Mouse (Mus musculus): ENCODE measurements around the gene Gm26938. TPM values are rescaled to one million over a fixed set of nuclear protein-coding genes. Genes with fewer than 3 reads are reported as not detected.

Gene Gm26938
- total and polyA plus RNA-seq, 3 experiments, result not detected

- Histone ChIP-seq H3K4me3 (ENCODE audit: low read depth, low read length) (no peak overlapping the region), H3K4me1 (ENCODE audit: insufficient read depth, low read depth, low read length) (no peaks in the 10 kb centered on the region), H3K36me3 (replicated peaks) (no peaks in the 10 kb centered on the region), H3K27me3 (ENCODE audit: insufficient read depth, low read length) (peaks cover 46% of the 10 kb centered on the region), H3K9me3 (replicated peaks) (no peaks in the 10 kb centered on the region)
- TF ChIP-seq POLR2AphosphoS5 (IDR thresholded peaks at IDR 0.05; ENCODE audit: insufficient replicate concordance, low read depth, low read length), result no peak
- no peak for TF ChIP-seq GATA2 (IDR thresholded peaks at IDR 0.05; ENCODE audit: borderline replicate concordance, low read depth, low read length)
- no peak for TF ChIP-seq TAL1 (conservative IDR thresholded peaks at IDR 0.05; ENCODE audit: low read depth, low read length)
- no peak for TF ChIP-seq CTCF (IDR thresholded peaks at IDR 0.05; ENCODE audit: low read depth, low read length)
- TF ChIP-seq GATA1 (IDR thresholded peaks at IDR 0.05; ENCODE audit: borderline replicate concordance, low read length), result no peak
- ATAC-seq (ENCODE audit: extremely low read depth, insufficient number of reproducible peaks, low FRiP score, poor library complexity, severe bottlenecking), result no peak
- DNase-seq (ENCODE audit: low spot score), result no peak
Measured at GRCm38 (mm10) chr5:139839142-139839541, 12.9 kb upstream of the Gm26938 start.

- peaks cover 46% of the 10 kb centered on the region for H3K27me3 ChIP-seq (ENCODE audit: insufficient read depth, low read length)
- H3K36me3 ChIP-seq (replicated peaks), result no peaks in the 10 kb centered on the region
- DNase-seq (ENCODE audit: low spot score), result peak; percentile 40
- ATAC-seq (ENCODE audit: extremely low read depth, insufficient number of reproducible peaks, low FRiP score, poor library complexity, severe bottlenecking), result no peak
- no peaks in the 10 kb centered on the region for H3K4me1 ChIP-seq (ENCODE audit: insufficient read depth, low read depth, low read length)
- TF ChIP-seq TAL1 (conservative IDR thresholded peaks at IDR 0.05; ENCODE audit: low read depth, low read length) (no peak), CTCF (IDR thresholded peaks at IDR 0.05; ENCODE audit: low read depth, low read length) (0 out of 2 replicates have a peak, but pooled peaks have one; percentile 8), GATA1 (IDR thresholded peaks at IDR 0.05; ENCODE audit: borderline replicate concordance, low read length) (no peak)
- no peaks in the 10 kb centered on the region for H3K9me3 ChIP-seq (replicated peaks)
- no peak overlapping the region for H3K4me3 ChIP-seq (ENCODE audit: low read depth, low read length)
Measured at GRCm38 (mm10) chr5:139838476-139838892, 12.3 kb upstream of the Gm26938 start.

- no peak for ATAC-seq (ENCODE audit: extremely low read depth, insufficient number of reproducible peaks, low FRiP score, poor library complexity, severe bottlenecking)
- no peak overlapping the region for H3K4me3 ChIP-seq (ENCODE audit: low read depth, low read length)
- TF ChIP-seq GATA1 (IDR thresholded peaks at IDR 0.05; ENCODE audit: borderline replicate concordance, low read length) (no peak), GATA2 (IDR thresholded peaks at IDR 0.05; ENCODE audit: borderline replicate concordance, low read depth, low read length) (no peak), CTCF (IDR thresholded peaks at IDR 0.05; ENCODE audit: low read depth, low read length) (no peak), POLR2AphosphoS5 (IDR thresholded peaks at IDR 0.05; ENCODE audit: insufficient replicate concordance, low read depth, low read length) (no peak), TAL1 (conservative IDR thresholded peaks at IDR 0.05; ENCODE audit: low read depth, low read length) (no peak)
Measured at GRCm38 (mm10) chr5:139835706-139836105, 9.5 kb upstream of the Gm26938 start.

GRCm38 (mm10) chr5:139832125-139832524 is 5.9 kb upstream of the Gm26938 start:
- Histone ChIP-seq H3K9me3 (replicated peaks) (no peaks in the 10 kb centered on the region), H3K36me3 (replicated peaks) (no peaks in the 10 kb centered on the region), H3K4me1 (ENCODE audit: insufficient read depth, low read depth, low read length) (peaks cover 27% of the 10 kb centered on the region), H3K4me3 (ENCODE audit: low read depth, low read length) (no peak overlapping the region), H3K27me3 (ENCODE audit: insufficient read depth, low read length) (peaks cover 17% of the 10 kb centered on the region)
- ATAC-seq (ENCODE audit: extremely low read depth, insufficient number of reproducible peaks, low FRiP score, poor library complexity, severe bottlenecking) (peak; percentile 46; the same call in 1 of the 2 replicates), DNase-seq (ENCODE audit: low spot score) (peak; percentile 31)
- TF ChIP-seq POLR2AphosphoS5 (IDR thresholded peaks at IDR 0.05; ENCODE audit: insufficient replicate concordance, low read depth, low read length), result no peak

More at GRCm38 (mm10) chr5:139835706-139836105, 9.5 kb upstream of the Gm26938 start:
- peaks cover 31% of the 10 kb centered on the region for H3K27me3 ChIP-seq (ENCODE audit: insufficient read depth, low read length)
- no peaks in the 10 kb centered on the region for H3K36me3 ChIP-seq (replicated peaks)
- DNase-seq (ENCODE audit: low spot score), result no peak
- H3K9me3 ChIP-seq (replicated peaks), result no peaks in the 10 kb centered on the region
- H3K4me1 ChIP-seq (ENCODE audit: insufficient read depth, low read depth, low read length), result peaks cover 16% of the 10 kb centered on the region

- Histone ChIP-seq H3K4me3 (ENCODE audit: low read depth, low read length) (peak overlapping the region; percentile 63), H3K4me1 (ENCODE audit: insufficient read depth, low read depth, low read length) (peaks cover 35% of the 10 kb centered on the region), H3K27me3 (ENCODE audit: insufficient read depth, low read length) (peaks cover 6% of the 10 kb centered on the region), H3K9me3 (replicated peaks) (no peaks in the 10 kb centered on the region), H3K36me3 (replicated peaks) (peaks cover 3% of the 10 kb centered on the region)
- DNase-seq (ENCODE audit: low spot score), result peak; percentile 87
- peak; percentile 76 for ATAC-seq (ENCODE audit: extremely low read depth, insufficient number of reproducible peaks, low FRiP score, poor library complexity, severe bottlenecking)
- TF ChIP-seq POLR2AphosphoS5 (IDR thresholded peaks at IDR 0.05; ENCODE audit: insufficient replicate concordance, low read depth, low read length) (no peak), CTCF (IDR thresholded peaks at IDR 0.05; ENCODE audit: low read depth, low read length) (no peak), GATA1 (IDR thresholded peaks at IDR 0.05; ENCODE audit: borderline replicate concordance, low read length) (no peak), TAL1 (conservative IDR thresholded peaks at IDR 0.05; ENCODE audit: low read depth, low read length) (no peak), GATA2 (IDR thresholded peaks at IDR 0.05; ENCODE audit: borderline replicate concordance, low read depth, low read length) (no peak)
Measured at GRCm38 (mm10) chr5:139830734-139831133, 4.5 kb upstream of the Gm26938 start.

- TF ChIP-seq POLR2AphosphoS5 (IDR thresholded peaks at IDR 0.05; ENCODE audit: insufficient replicate concordance, low read depth, low read length), result no peak
- TF ChIP-seq GATA1 (IDR thresholded peaks at IDR 0.05; ENCODE audit: borderline replicate concordance, low read length), result no peak
- TF ChIP-seq TAL1 (conservative IDR thresholded peaks at IDR 0.05; ENCODE audit: low read depth, low read length), result no peak
- no peak for TF ChIP-seq CTCF (IDR thresholded peaks at IDR 0.05; ENCODE audit: low read depth, low read length)
- no peak for TF ChIP-seq GATA2 (IDR thresholded peaks at IDR 0.05; ENCODE audit: borderline replicate concordance, low read depth, low read length)
- ATAC-seq (ENCODE audit: extremely low read depth, insufficient number of reproducible peaks, low FRiP score, poor library complexity, severe bottlenecking) (no peak), DNase-seq (ENCODE audit: low spot score) (no peak)
- Histone ChIP-seq H3K4me3 (ENCODE audit: low read depth, low read length) (no peak overlapping the region), H3K4me1 (ENCODE audit: insufficient read depth, low read depth, low read length) (peaks cover 47% of the 10 kb centered on the region), H3K36me3 (replicated peaks) (peaks cover 15% of the 10 kb centered on the region), H3K27me3 (ENCODE audit: insufficient read depth, low read length) (no peaks in the 10 kb centered on the region), H3K9me3 (replicated peaks) (no peaks in the 10 kb centered on the region)
Measured at GRCm38 (mm10) chr5:139829384-139829783, 3.2 kb upstream of the Gm26938 start.

GRCm38 (mm10) chr5:139827593-139827992 is 1.4 kb upstream of the Gm26938 start:
- no peak overlapping the region for H3K4me3 ChIP-seq (ENCODE audit: low read depth, low read length)
- 0 out of 2 replicates have a peak, but pooled peaks have one; percentile 18 for TF ChIP-seq CTCF (IDR thresholded peaks at IDR 0.05; ENCODE audit: low read depth, low read length)
- no peak for TF ChIP-seq GATA1 (IDR thresholded peaks at IDR 0.05; ENCODE audit: borderline replicate concordance, low read length)
- DNase-seq (ENCODE audit: low spot score) (no peak), ATAC-seq (ENCODE audit: extremely low read depth, insufficient number of reproducible peaks, low FRiP score, poor library complexity, severe bottlenecking) (no peak)
- H3K36me3 ChIP-seq (replicated peaks), result peaks cover 33% of the 10 kb centered on the region
- H3K4me1 ChIP-seq (ENCODE audit: insufficient read depth, low read depth, low read length), result peaks cover 62% of the 10 kb centered on the region
- no peaks in the 10 kb centered on the region for H3K27me3 ChIP-seq (ENCODE audit: insufficient read depth, low read length)
- H3K9me3 ChIP-seq (replicated peaks), result no peaks in the 10 kb centered on the region
